18 mouse cellular contexts compared by ENCODE assay signal in the genomic region with DNA sequence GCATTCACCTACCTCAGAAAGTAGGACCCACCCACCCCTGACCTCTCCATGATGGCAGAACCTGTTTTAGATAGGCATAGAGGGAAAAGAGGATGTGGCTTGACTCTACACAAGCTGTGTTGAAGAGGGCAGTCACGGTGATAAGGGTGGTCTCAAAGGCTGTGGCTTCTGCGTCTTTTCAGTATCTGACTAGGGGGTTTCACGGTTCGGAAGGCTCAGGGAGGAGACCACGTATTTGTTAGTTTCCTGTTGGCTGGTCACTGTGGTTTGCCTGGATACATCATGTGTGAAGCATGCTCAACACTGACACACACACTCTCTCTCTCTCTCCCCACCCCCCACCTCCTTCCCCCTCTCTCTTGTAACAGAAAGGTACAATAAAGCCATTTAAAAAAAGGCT.
DNase-seq lines count a peak whose midpoint lies in the region; ATAC-seq lines count a peak whose summit lies in the region.
"Had no signal": no experiment of that assay in that cellular context is flagged by ENCODE, and none has a peak within 500 bp of the region (broad histone marks: within the 10 kb centered on the region; RNA-seq: fewer than 3 reads in every experiment).

No protein-coding gene starts in this region.

- H3K4me1 ChIP-seq in liver, embryonic 13.5 days (replicated peaks) = peaks cover 39% of the 10 kb centered on the region
- H3K4me1 ChIP-seq in liver, embryonic 11.5 days (replicated peaks; ENCODE audit: control insufficient read depth, insufficient read depth, low read length) = peaks cover 14% of the 10 kb centered on the region
- peaks cover 35% of the 10 kb centered on the region for H3K4me1 ChIP-seq in liver, embryonic 15.5 days (replicated peaks)
- H3K4me1 ChIP-seq: heart, embryonic 12.5 days; limb, embryonic 13.5 days had no signal

- 0 out of 2 replicates have a peak, but pooled peaks cover 5% of the 10 kb centered on the region for H3K36me3 ChIP-seq in liver, embryonic 13.5 days
- no peaks in the 10 kb centered on the region for H3K36me3 ChIP-seq in liver, embryonic 11.5 days (ENCODE audit: control insufficient read depth, insufficient read depth, low read length)
- 0 out of 2 replicates have a peak, but pooled peaks cover 7% of the 10 kb centered on the region for H3K36me3 ChIP-seq in liver, embryonic 15.5 days (replicated peaks)
- H3K36me3 ChIP-seq: heart, embryonic 12.5 days; hindbrain, embryonic 10.5 days; limb, embryonic 13.5 days had no signal

- H3K27me3 ChIP-seq in liver, embryonic 13.5 days = no peaks in the 10 kb centered on the region
- H3K27me3 ChIP-seq in liver, embryonic 11.5 days (replicated peaks; ENCODE audit: control insufficient read depth, insufficient read depth, low read length) = no peaks in the 10 kb centered on the region
- no peaks in the 10 kb centered on the region for H3K27me3 ChIP-seq in liver, embryonic 15.5 days
- H3K27me3 ChIP-seq: heart, embryonic 12.5 days; limb, embryonic 13.5 days had no signal

- WGBS in liver, embryonic 13.5 days (ENCODE audit: insufficient replicate concordance) = 24% methylated on average over 5 of the region's 5 CpGs
- 38% methylated on average over 5 of the region's 5 CpGs for WGBS in liver, embryonic 11.5 days
- 28% methylated on average over 5 of the region's 5 CpGs for WGBS in liver, embryonic 15.5 days (ENCODE audit: insufficient replicate concordance)

- H3K4me3 ChIP-seq in liver, embryonic 13.5 days (replicated peaks) = no peak overlapping the region
- H3K4me3 ChIP-seq in liver, embryonic 11.5 days (ENCODE audit: low read depth, low read length) = no peak overlapping the region
- no peak overlapping the region for H3K4me3 ChIP-seq in liver, embryonic 15.5 days (replicated peaks)
- H3K4me3 ChIP-seq: heart, embryonic 12.5 days; hindbrain, embryonic 10.5 days; limb, embryonic 13.5 days had no signal

- H3K9ac ChIP-seq in liver, embryonic 13.5 days = no peak overlapping the region
- H3K9ac ChIP-seq in liver, embryonic 11.5 days (ENCODE audit: low read depth, low read length) = no peak overlapping the region
- H3K9ac ChIP-seq in liver, embryonic 15.5 days = no peak overlapping the region
- H3K9ac ChIP-seq: heart, embryonic 12.5 days; limb, embryonic 13.5 days had no signal

- no peak for ATAC-seq in liver, embryonic 13.5 days (ENCODE audit: low read depth)
- ATAC-seq in liver, embryonic 11.5 days (replicated peaks; ENCODE audit: low FRiP score) = no peak
- ATAC-seq in liver, embryonic 15.5 days (ENCODE audit: insufficient read depth) = no peak
- ATAC-seq in neutrophil, adult 5-6 weeks (ENCODE audit: extremely low read depth, insufficient number of reproducible peaks, low FRiP score, poor library complexity, severe bottlenecking) = 0 out of 2 replicates have a peak, but pooled peaks have one; percentile 11
- ATAC-seq in erythroid progenitor cell, adult 5-6 weeks (replicated peaks; ENCODE audit: low FRiP score, poor library complexity, severe bottlenecking) = no peak
- ATAC-seq: forebrain, embryonic 16.5 days; intestine, embryonic 16.5 days; midbrain, embryonic 16.5 days had no signal

- H3K9me3 ChIP-seq in liver, embryonic 13.5 days (replicated peaks) = no peaks in the 10 kb centered on the region
- peaks cover 11% of the 10 kb centered on the region for H3K9me3 ChIP-seq in liver, embryonic 11.5 days (ENCODE audit: control insufficient read depth, low read length)
- no peaks in the 10 kb centered on the region for H3K9me3 ChIP-seq in liver, embryonic 15.5 days (replicated peaks)

- H3K27ac ChIP-seq in liver, embryonic 13.5 days = 0 out of 2 replicates have a peak overlapping the region, but pooled peaks have one; percentile 20
- no peak overlapping the region for H3K27ac ChIP-seq in liver, embryonic 11.5 days (ENCODE audit: low read depth, low read length)
- 0 out of 2 replicates have a peak overlapping the region, but pooled peaks have one; percentile 9 for H3K27ac ChIP-seq in liver, embryonic 15.5 days (replicated peaks)
- H3K27ac ChIP-seq: hindbrain, embryonic 10.5 days; limb, embryonic 13.5 days had no signal

- H3K4me2 ChIP-seq in liver, embryonic 13.5 days = no peak overlapping the region
- no peak overlapping the region for H3K4me2 ChIP-seq in liver, embryonic 11.5 days
- H3K4me2 ChIP-seq in liver, embryonic 15.5 days = no peak overlapping the region
- H3K4me2 ChIP-seq: heart, embryonic 12.5 days; limb, embryonic 13.5 days had no signal

- DNase-seq in liver, embryonic 13.5 days = no peak
- no peak for DNase-seq in liver, embryonic 11.5 days (ENCODE audit: low spot score)
- DNase-seq in T-cell, adult 2 months (ENCODE audit: low spot score) = peak; percentile 83
- no peak for DNase-seq in gastrocnemius, postnatal 25 days
- DNase-seq in layer of hippocampus, postnatal 25 days (ENCODE audit: extremely low spot score in 1 of 2, low spot score in 1 of 2) = no peak
- DNase-seq: cerebellum, adult 18-20 months; gastrocnemius, postnatal 10 days; kidney, postnatal 25 days; retina, postnatal 1 day had no signal
